Mouse (Mus musculus): ENCODE measurements around the gene Abcg5. TPM values are rescaled to one million over a fixed set of nuclear protein-coding genes. Genes with fewer than 3 reads are reported as not detected.
A peak's percentile ranks its signal among the peaks of the same experiment; 100 is the strongest.

The Abcg5 gene
- total RNA-seq (2015; ENCODE audit: low replicate concordance) (not detected in 2 replicates), total RNA-seq (2017; ENCODE audit: low replicate concordance) (not detected in 2 replicates)

- ATAC-seq (replicated peaks; ENCODE audit: low FRiP score, poor library complexity, severe bottlenecking) = no peak
Measured at GRCm38 (mm10) chr17:84682734-84683717, at the start of gene Abcg5. Gene Abcg5, minus strand, starts transcription at chr17:84683011.

- peak; percentile 81 for ATAC-seq (replicated peaks; ENCODE audit: low FRiP score, poor library complexity, severe bottlenecking)
Measured at GRCm38 (mm10) chr17:84732612-84733011, 49.8 kb upstream of the Abcg5 start.

- no peak for ATAC-seq (replicated peaks; ENCODE audit: low FRiP score, poor library complexity, severe bottlenecking)
Measured at GRCm38 (mm10) chr17:84731361-84731760, 48.5 kb upstream of the Abcg5 start.

- ATAC-seq (replicated peaks; ENCODE audit: low FRiP score, poor library complexity, severe bottlenecking) = peak; percentile 33
Measured at GRCm38 (mm10) chr17:84729140-84729539, 46.3 kb upstream of the Abcg5 start.

- ATAC-seq (replicated peaks; ENCODE audit: low FRiP score, poor library complexity, severe bottlenecking) = peak; percentile 82
Measured at GRCm38 (mm10) chr17:84728201-84728911, 45.5 kb upstream of the Abcg5 start.

- ATAC-seq (replicated peaks; ENCODE audit: low FRiP score, poor library complexity, severe bottlenecking) = no peak
Measured at GRCm38 (mm10) chr17:84725163-84725562, 42.4 kb upstream of the Abcg5 start.

GRCm38 (mm10) chr17:84724028-84724427 lies 41.2 kb upstream of the Abcg5 start:
- ATAC-seq (replicated peaks; ENCODE audit: low FRiP score, poor library complexity, severe bottlenecking) = no peak

- ATAC-seq (replicated peaks; ENCODE audit: low FRiP score, poor library complexity, severe bottlenecking) = no peak
Measured at GRCm38 (mm10) chr17:84719105-84719504, 36.3 kb upstream of the Abcg5 start.

- ATAC-seq (replicated peaks; ENCODE audit: low FRiP score, poor library complexity, severe bottlenecking) = no peak
Measured at GRCm38 (mm10) chr17:84717416-84717815, 34.6 kb upstream of the Abcg5 start.

- no peak for ATAC-seq (replicated peaks; ENCODE audit: low FRiP score, poor library complexity, severe bottlenecking)
Measured at GRCm38 (mm10) chr17:84716252-84716872, 33.6 kb upstream of the Abcg5 start.

- no peak for ATAC-seq (replicated peaks; ENCODE audit: low FRiP score, poor library complexity, severe bottlenecking)
Measured at GRCm38 (mm10) chr17:84714930-84715329, 32.1 kb upstream of the Abcg5 start.

GRCm38 (mm10) chr17:84713563-84714164 lies 30.9 kb upstream of the Abcg5 start:
- no peak for ATAC-seq (replicated peaks; ENCODE audit: low FRiP score, poor library complexity, severe bottlenecking)

- no peak for ATAC-seq (replicated peaks; ENCODE audit: low FRiP score, poor library complexity, severe bottlenecking)
Measured at GRCm38 (mm10) chr17:84709403-84709851, 26.6 kb upstream of the Abcg5 start.

- ATAC-seq (replicated peaks; ENCODE audit: low FRiP score, poor library complexity, severe bottlenecking) = no peak
Measured at GRCm38 (mm10) chr17:84708818-84709217, 26.0 kb upstream of the Abcg5 start.

- no peak for ATAC-seq (replicated peaks; ENCODE audit: low FRiP score, poor library complexity, severe bottlenecking)
Measured at GRCm38 (mm10) chr17:84707407-84707806, 24.6 kb upstream of the Abcg5 start.

GRCm38 (mm10) chr17:84698727-84699126 lies 15.9 kb upstream of the Abcg5 start:
- ATAC-seq (replicated peaks; ENCODE audit: low FRiP score, poor library complexity, severe bottlenecking) = peak; percentile 84

GRCm38 (mm10) chr17:84696537-84696936 lies 13.7 kb upstream of the Abcg5 start:
- ATAC-seq (replicated peaks; ENCODE audit: low FRiP score, poor library complexity, severe bottlenecking) = no peak

GRCm38 (mm10) chr17:84693741-84694140 lies 10.9 kb upstream of the Abcg5 start:
- no peak for ATAC-seq (replicated peaks; ENCODE audit: low FRiP score, poor library complexity, severe bottlenecking)

- ATAC-seq (replicated peaks; ENCODE audit: low FRiP score, poor library complexity, severe bottlenecking) = no peak
Measured at GRCm38 (mm10) chr17:84690111-84690510, 7.3 kb upstream of the Abcg5 start.

GRCm38 (mm10) chr17:84689316-84689715 lies 6.5 kb upstream of the Abcg5 start:
- no peak for ATAC-seq (replicated peaks; ENCODE audit: low FRiP score, poor library complexity, severe bottlenecking)

Data from erythroblast, adult 5-6 weeks (primary cell).